Mouse (Mus musculus): ENCODE measurements at regions not wholly inside any gene's neighbourhood (a gene's known extent, or its start where the extent isn't known, plus 50 kb on each side); places are given as distances from the start of the nearest gene placed in this dataset.

- H3K27me3 ChIP-seq (replicated peaks; ENCODE audit: control insufficient read depth, insufficient read depth, low read length): no peaks in the 10 kb centered on the region
- WGBS: 79% methylated on average over 9 of the region's 9 CpGs
- H3K9me3 ChIP-seq (ENCODE audit: control insufficient read depth, low read length): no peaks in the 10 kb centered on the region
- DNase-seq (ENCODE audit: low spot score) (no peak), ATAC-seq (replicated peaks; ENCODE audit: low FRiP score, low TSS enrichment, low read depth) (no peak)
- peaks cover 28% of the 10 kb centered on the region for H3K4me1 ChIP-seq (replicated peaks; ENCODE audit: control insufficient read depth, insufficient read depth, low read length)
- H3K4me3 ChIP-seq (ENCODE audit: low read depth, low read length): no peak overlapping the region
- 0 out of 2 replicates have a peak overlapping the region, but pooled peaks have one; percentile 34 for H3K27ac ChIP-seq (ENCODE audit: low read depth)
- H3K4me2 ChIP-seq (ENCODE audit: low read length): no peak overlapping the region
- H3K36me3 ChIP-seq (ENCODE audit: control insufficient read depth, insufficient read depth, low read length): no peaks in the 10 kb centered on the region
- no peak overlapping the region for H3K9ac ChIP-seq (ENCODE audit: low read length)
Measured at GRCm38 (mm10) chr3:121604081-121604480, 66.5 kb upstream of the 4930432M17Rik start.

GRCm38 (mm10) chr3:121602826-121603370, 67.7 kb upstream of the 4930432M17Rik start:
- H3K27me3 ChIP-seq (replicated peaks; ENCODE audit: control insufficient read depth, insufficient read depth, low read length): no peaks in the 10 kb centered on the region
- DNase-seq (ENCODE audit: low spot score) (no peak), ATAC-seq (replicated peaks; ENCODE audit: low FRiP score, low TSS enrichment, low read depth) (no peak)
- H3K4me3 ChIP-seq (ENCODE audit: low read depth, low read length): no peak overlapping the region
- no peak overlapping the region for H3K4me2 ChIP-seq (ENCODE audit: low read length)
- H3K9ac ChIP-seq (ENCODE audit: low read length): no peak overlapping the region
- 88% methylated on average over 10 of the region's 10 CpGs for WGBS
- peaks cover 28% of the 10 kb centered on the region for H3K4me1 ChIP-seq (replicated peaks; ENCODE audit: control insufficient read depth, insufficient read depth, low read length)
- peak overlapping the region; percentile 48 for H3K27ac ChIP-seq (ENCODE audit: low read depth)
- no peaks in the 10 kb centered on the region for H3K9me3 ChIP-seq (ENCODE audit: control insufficient read depth, low read length)
- H3K36me3 ChIP-seq (ENCODE audit: control insufficient read depth, insufficient read depth, low read length): no peaks in the 10 kb centered on the region

GRCm38 (mm10) chr3:121602082-121602561, 68.4 kb upstream of the 4930432M17Rik start:
- Histone ChIP-seq H3K36me3 (ENCODE audit: control insufficient read depth, insufficient read depth, low read length) (no peaks in the 10 kb centered on the region), H3K27ac (ENCODE audit: low read depth) (peak overlapping the region; percentile 48), H3K4me1 (replicated peaks; ENCODE audit: control insufficient read depth, insufficient read depth, low read length) (peaks cover 28% of the 10 kb centered on the region), H3K27me3 (replicated peaks; ENCODE audit: control insufficient read depth, insufficient read depth, low read length) (no peaks in the 10 kb centered on the region), H3K4me3 (ENCODE audit: low read depth, low read length) (no peak overlapping the region), H3K4me2 (ENCODE audit: low read length) (no peak overlapping the region), H3K9ac (ENCODE audit: low read length) (no peak overlapping the region), H3K9me3 (ENCODE audit: control insufficient read depth, low read length) (no peaks in the 10 kb centered on the region)
- WGBS: 52% methylated on average over 8 of the region's 8 CpGs
- DNase-seq (ENCODE audit: low spot score) (no peak), ATAC-seq (replicated peaks; ENCODE audit: low FRiP score, low TSS enrichment, low read depth) (peak; percentile 70)

- Histone ChIP-seq H3K4me2 (ENCODE audit: low read length) (no peak overlapping the region), H3K4me1 (replicated peaks; ENCODE audit: control insufficient read depth, insufficient read depth, low read length) (peaks cover 28% of the 10 kb centered on the region), H3K9ac (ENCODE audit: low read length) (no peak overlapping the region), H3K9me3 (ENCODE audit: control insufficient read depth, low read length) (no peaks in the 10 kb centered on the region), H3K27ac (ENCODE audit: low read depth) (no peak overlapping the region), H3K27me3 (replicated peaks; ENCODE audit: control insufficient read depth, insufficient read depth, low read length) (no peaks in the 10 kb centered on the region), H3K36me3 (ENCODE audit: control insufficient read depth, insufficient read depth, low read length) (no peaks in the 10 kb centered on the region), H3K4me3 (ENCODE audit: low read depth, low read length) (no peak overlapping the region)
- no peak for ATAC-seq (replicated peaks; ENCODE audit: low FRiP score, low TSS enrichment, low read depth)
- 82% methylated on average over 10 of the region's 10 CpGs for WGBS
- DNase-seq (ENCODE audit: low spot score): no peak
Measured at GRCm38 (mm10) chr3:121600841-121601240, 68.6 kb upstream of the Slc44a3 start.

- H3K9ac ChIP-seq (ENCODE audit: low read length): no peak overlapping the region
- no peaks in the 10 kb centered on the region for H3K36me3 ChIP-seq (ENCODE audit: control insufficient read depth, insufficient read depth, low read length)
- 94% methylated on average over 4 of the region's 4 CpGs for WGBS
- no peak for ATAC-seq (replicated peaks; ENCODE audit: low FRiP score, low TSS enrichment, low read depth)
- no peak for DNase-seq (ENCODE audit: low spot score)
- H3K4me3 ChIP-seq (ENCODE audit: low read depth, low read length): no peak overlapping the region
- peaks cover 28% of the 10 kb centered on the region for H3K4me1 ChIP-seq (replicated peaks; ENCODE audit: control insufficient read depth, insufficient read depth, low read length)
- no peak overlapping the region for H3K27ac ChIP-seq (ENCODE audit: low read depth)
- no peaks in the 10 kb centered on the region for H3K9me3 ChIP-seq (ENCODE audit: control insufficient read depth, low read length)
- no peak overlapping the region for H3K4me2 ChIP-seq (ENCODE audit: low read length)
- H3K27me3 ChIP-seq (replicated peaks; ENCODE audit: control insufficient read depth, insufficient read depth, low read length): no peaks in the 10 kb centered on the region
Measured at GRCm38 (mm10) chr3:121600388-121600787, 68.2 kb upstream of the Slc44a3 start.

GRCm38 (mm10) chr3:121597988-121598387, 65.8 kb upstream of the Slc44a3 start:
- H3K4me1 ChIP-seq (replicated peaks; ENCODE audit: control insufficient read depth, insufficient read depth, low read length): peaks cover 29% of the 10 kb centered on the region
- H3K9me3 ChIP-seq (ENCODE audit: control insufficient read depth, low read length): no peaks in the 10 kb centered on the region
- no peak overlapping the region for H3K4me2 ChIP-seq (ENCODE audit: low read length)
- no peak for ATAC-seq (replicated peaks; ENCODE audit: low FRiP score, low TSS enrichment, low read depth)
- no peak overlapping the region for H3K4me3 ChIP-seq (ENCODE audit: low read depth, low read length)
- no peak overlapping the region for H3K27ac ChIP-seq (ENCODE audit: low read depth)
- no peaks in the 10 kb centered on the region for H3K27me3 ChIP-seq (replicated peaks; ENCODE audit: control insufficient read depth, insufficient read depth, low read length)
- H3K36me3 ChIP-seq (ENCODE audit: control insufficient read depth, insufficient read depth, low read length): no peaks in the 10 kb centered on the region
- 88% methylated on average over 4 of the region's 4 CpGs for WGBS
- H3K9ac ChIP-seq (ENCODE audit: low read length): no peak overlapping the region
- DNase-seq (ENCODE audit: low spot score): no peak

- Histone ChIP-seq H3K27ac (ENCODE audit: low read depth) (no peak overlapping the region), H3K4me3 (ENCODE audit: low read depth, low read length) (no peak overlapping the region), H3K4me1 (replicated peaks; ENCODE audit: control insufficient read depth, insufficient read depth, low read length) (peaks cover 27% of the 10 kb centered on the region), H3K36me3 (ENCODE audit: control insufficient read depth, insufficient read depth, low read length) (no peaks in the 10 kb centered on the region), H3K9ac (ENCODE audit: low read length) (no peak overlapping the region), H3K27me3 (replicated peaks; ENCODE audit: control insufficient read depth, insufficient read depth, low read length) (no peaks in the 10 kb centered on the region), H3K4me2 (ENCODE audit: low read length) (no peak overlapping the region), H3K9me3 (ENCODE audit: control insufficient read depth, low read length) (no peaks in the 10 kb centered on the region)
- ATAC-seq (replicated peaks; ENCODE audit: low FRiP score, low TSS enrichment, low read depth) (no peak), DNase-seq (ENCODE audit: low spot score) (no peak)
- WGBS: 87% methylated on average over 5 of the region's 5 CpGs
Measured at GRCm38 (mm10) chr3:121597203-121597602, 65.0 kb upstream of the Slc44a3 start.

- Histone ChIP-seq H3K27me3 (replicated peaks; ENCODE audit: control insufficient read depth, insufficient read depth, low read length) (no peaks in the 10 kb centered on the region), H3K9me3 (ENCODE audit: control insufficient read depth, low read length) (0 out of 2 replicates have a peak, but pooled peaks cover 4% of the 10 kb centered on the region), H3K4me2 (ENCODE audit: low read length) (no peak overlapping the region), H3K36me3 (ENCODE audit: control insufficient read depth, insufficient read depth, low read length) (no peaks in the 10 kb centered on the region), H3K4me3 (ENCODE audit: low read depth, low read length) (no peak overlapping the region), H3K4me1 (replicated peaks; ENCODE audit: control insufficient read depth, insufficient read depth, low read length) (peaks cover 20% of the 10 kb centered on the region), H3K27ac (ENCODE audit: low read depth) (peak overlapping the region; percentile 40; the same call in 1 of the 2 replicates), H3K9ac (ENCODE audit: low read length) (no peak overlapping the region)
- no peak for ATAC-seq (replicated peaks; ENCODE audit: low FRiP score, low TSS enrichment, low read depth)
- 31% methylated on average over 4 of the region's 4 CpGs for WGBS
- DNase-seq (ENCODE audit: low spot score): no peak
Measured at GRCm38 (mm10) chr3:121594580-121594979, 62.4 kb upstream of the Slc44a3 start.

- Histone ChIP-seq H3K4me2 (ENCODE audit: low read length) (no peak overlapping the region), H3K4me3 (ENCODE audit: low read depth, low read length) (no peak overlapping the region), H3K9me3 (ENCODE audit: control insufficient read depth, low read length) (0 out of 2 replicates have a peak, but pooled peaks cover 4% of the 10 kb centered on the region), H3K27me3 (replicated peaks; ENCODE audit: control insufficient read depth, insufficient read depth, low read length) (no peaks in the 10 kb centered on the region), H3K9ac (ENCODE audit: low read length) (no peak overlapping the region), H3K27ac (ENCODE audit: low read depth) (no peak overlapping the region), H3K4me1 (replicated peaks; ENCODE audit: control insufficient read depth, insufficient read depth, low read length) (peaks cover 30% of the 10 kb centered on the region), H3K36me3 (ENCODE audit: control insufficient read depth, insufficient read depth, low read length) (no peaks in the 10 kb centered on the region)
- ATAC-seq (replicated peaks; ENCODE audit: low FRiP score, low TSS enrichment, low read depth) (no peak), DNase-seq (ENCODE audit: low spot score) (no peak)
- WGBS: 36% methylated on average over 8 of the region's 8 CpGs
Measured at GRCm38 (mm10) chr3:121593598-121594117, 61.5 kb upstream of the Slc44a3 start.

Measured in intestine, embryonic 14.5 days (tissue).